Mouse (Mus musculus) Muller cell, postnatal 12 days (primary cell): ENCODE results near the gene Depp1.

Experiments used
- DNase-seq: peaks from one replicate; pipeline ENCODE4 v3.0.0-alpha.2; 2015; ENCODE audit errors: inconsistent ontology term

Depp1 gene

DNA sequence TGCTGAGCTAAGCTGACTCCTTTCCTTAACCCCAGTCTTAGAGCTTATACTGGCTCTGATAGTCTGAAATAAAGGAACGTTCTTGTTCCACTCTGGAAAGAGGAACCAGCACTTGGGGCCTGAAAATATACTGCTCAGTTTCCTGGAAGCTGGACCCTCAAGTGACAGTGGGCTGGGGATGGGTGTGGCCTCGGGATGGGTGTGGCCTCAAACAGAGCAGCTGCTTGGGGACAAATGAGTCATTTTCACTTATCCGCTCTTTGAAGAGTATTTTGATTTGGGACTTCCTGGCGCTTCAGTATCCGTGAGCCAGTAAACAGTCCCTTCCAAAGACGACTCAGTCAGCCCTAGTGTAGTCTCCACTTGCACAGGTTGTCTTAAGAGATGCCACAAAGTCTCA is 31.9 kb downstream of the Depp1 start:
- DNase-seq: no peak

DNA sequence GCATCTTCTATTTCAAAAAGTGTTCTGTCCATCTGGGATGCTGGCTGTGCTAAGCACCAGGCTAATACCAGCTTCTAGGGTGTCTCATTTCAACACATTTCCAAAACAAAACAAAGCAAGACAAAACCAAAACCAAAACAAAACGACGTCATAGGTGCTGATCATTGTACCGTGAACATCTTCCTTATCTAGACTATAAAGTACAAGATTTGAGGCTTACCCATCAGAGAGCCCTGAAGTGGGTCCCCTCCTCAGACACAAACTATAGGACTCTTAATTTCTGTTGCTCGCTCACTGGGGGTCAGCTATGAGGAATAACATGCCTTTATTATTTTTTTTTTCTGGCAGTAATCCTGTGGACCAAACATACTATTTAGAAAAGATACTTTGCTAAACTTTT is 43.2 kb downstream of the Depp1 start:
- DNase-seq: peak; percentile 60

DNA sequence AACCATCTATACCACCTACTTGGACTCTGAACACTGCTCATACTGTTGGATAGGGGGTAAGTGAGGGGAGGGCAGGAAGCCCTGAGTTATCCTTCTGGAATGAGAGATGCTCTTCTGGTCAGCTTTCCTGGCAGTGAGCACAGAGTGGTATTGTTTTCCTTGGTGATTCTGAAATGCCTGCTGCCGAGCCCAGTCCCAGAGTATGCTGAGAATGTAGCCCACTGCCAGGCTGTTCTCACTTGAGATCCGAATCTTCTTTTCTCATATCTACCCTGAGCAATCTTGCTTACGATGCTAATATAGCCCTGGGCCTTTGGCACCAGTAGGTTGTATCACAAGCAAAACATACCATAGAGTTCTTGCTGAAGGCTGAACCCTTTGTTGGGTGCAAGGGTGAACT is 43.9 kb downstream of the Depp1 start:
- DNase-seq: peak; percentile 97

DNA sequence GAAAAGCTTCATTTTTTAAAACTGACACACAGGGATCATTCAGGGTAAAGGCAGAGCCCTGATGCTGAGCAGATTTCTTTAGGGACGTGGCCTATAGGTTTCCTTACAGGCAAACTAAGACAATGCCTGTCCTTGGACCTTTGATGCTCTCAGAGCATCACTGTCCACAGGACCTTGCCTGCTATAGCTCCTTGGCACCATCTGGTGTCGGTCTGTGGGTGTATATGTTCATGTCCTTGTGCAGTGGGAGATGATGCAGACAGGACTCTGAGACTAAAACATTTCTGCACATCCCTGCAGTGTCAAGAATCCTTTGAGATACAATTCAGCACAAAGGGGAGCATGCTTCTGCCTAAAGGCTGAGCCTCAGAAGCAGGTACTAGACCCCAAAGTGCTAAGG is 47.0 kb downstream of the Depp1 start:
- peak; percentile 40 for DNase-seq

- DNase-seq: no peak
Observed at GRCm38 (mm10) chr6:116697896-116698425, 47.6 kb downstream of the Depp1 start.

- DNase-seq: no peak
Observed at GRCm38 (mm10) chr6:116700821-116701220, 50.4 kb downstream of the Depp1 start.
